9 mouse cellular contexts compared by ENCODE assay signal in genomic region chr6:18170311-18170922, GRCm38 (mm10). TPM values are rescaled to one million over a fixed set of nuclear protein-coding genes. Genes with fewer than 3 reads are reported as not detected.
DNase-seq lines count a peak whose midpoint lies in the region; ATAC-seq and TF ChIP-seq lines count a peak whose summit lies in the region.
"Had no signal": no experiment of that assay in that cellular context is flagged by ENCODE, and none has a peak within 500 bp of the region (broad histone marks: within the 10 kb centered on the region; RNA-seq: fewer than 3 reads in every experiment).

TSS of gene Cftr (plus strand) at chr6:18170687.

- H3K9ac ChIP-seq in forebrain, embryonic 12.5 days = peak within 1 kb of the TSS; percentile 51
- H3K9ac ChIP-seq in kidney, postnatal 0 days (ENCODE audit: low read depth, low read length) = peak within 1 kb of the TSS; percentile 59
- H3K9ac ChIP-seq in stomach, embryonic 14.5 days (replicated peaks; ENCODE audit: low read depth, low read length) = peak within 1 kb of the TSS; percentile 38

- peak within 1 kb of the TSS; percentile 66 for H3K4me3 ChIP-seq in E14TG2a.4 (replicated peaks; ENCODE audit: low read length)
- H3K4me3 ChIP-seq in forebrain, embryonic 12.5 days (replicated peaks) = peak within 1 kb of the TSS; percentile 50
- H3K4me3 ChIP-seq in kidney, postnatal 0 days (replicated peaks; ENCODE audit: low read depth, low read length) = peak within 1 kb of the TSS; percentile 50
- H3K4me3 ChIP-seq in stomach, embryonic 14.5 days (ENCODE audit: low read depth, low read length) = peak within 1 kb of the TSS; percentile 45
- H3K4me3 ChIP-seq: erythroblast, embryonic 14.5 days had no signal

- DNase-seq in adrenal gland, postnatal 14 days = peak; percentile 7
- DNase-seq in adrenal gland, adult 18-20 months (ENCODE audit: low spot score in 2 of 2) = no peak
- DNase-seq in kidney, postnatal 0 days (ENCODE audit: low spot score) = peak; percentile 29
- DNase-seq in lung, postnatal 10 days = peak; percentile 19
- no peak for DNase-seq in cerebellum, adult 9-10 months

- H3K36me3 ChIP-seq in E14TG2a.4 (ENCODE audit: insufficient read depth, low read length) = no peaks in the 10 kb centered on the region
- no peaks in the 10 kb centered on the region for H3K36me3 ChIP-seq in forebrain, embryonic 12.5 days (replicated peaks)
- no peaks in the 10 kb centered on the region for H3K36me3 ChIP-seq in kidney, postnatal 0 days (ENCODE audit: insufficient read depth, low read length)
- H3K36me3 ChIP-seq in stomach, embryonic 14.5 days (ENCODE audit: control insufficient read depth, insufficient read depth, low read length) = no peaks in the 10 kb centered on the region

- 2% methylated on average over 45 of the region's 45 CpGs for WGBS in forebrain, embryonic 12.5 days
- 1% methylated on average over 43 of the region's 45 CpGs for WGBS in kidney, postnatal 0 days
- WGBS in stomach, embryonic 14.5 days = 1% methylated on average over 38 of the region's 45 CpGs

- no peak for TF ChIP-seq CTCF in E14TG2a.4 (conservative IDR thresholded peaks at IDR 0.05; ENCODE audit: low read length)
- TF ChIP-seq CTCF in kidney, postnatal 0 days (IDR thresholded peaks at IDR 0.05; ENCODE audit: low read depth) = no peak

- peaks cover 18% of the 10 kb centered on the region for H3K27me3 ChIP-seq in E14TG2a.4 (ENCODE audit: insufficient read depth, low read length)
- peaks cover 22% of the 10 kb centered on the region for H3K27me3 ChIP-seq in forebrain, embryonic 12.5 days
- H3K27me3 ChIP-seq in kidney, postnatal 0 days (ENCODE audit: insufficient read depth, low read length) = no peaks in the 10 kb centered on the region
- H3K27me3 ChIP-seq in stomach, embryonic 14.5 days (ENCODE audit: control insufficient read depth, insufficient read depth, low read length) = no peaks in the 10 kb centered on the region

- H3K9me3 ChIP-seq in E14TG2a.4 (ENCODE audit: low read length) = no peaks in the 10 kb centered on the region
- H3K9me3 ChIP-seq in forebrain, embryonic 12.5 days = no peaks in the 10 kb centered on the region
- H3K9me3 ChIP-seq in kidney, postnatal 0 days (replicated peaks; ENCODE audit: low read length) = no peaks in the 10 kb centered on the region
- H3K9me3 ChIP-seq in stomach, embryonic 14.5 days (ENCODE audit: control insufficient read depth, low read depth, low read length) = no peaks in the 10 kb centered on the region

- H3K4me1 ChIP-seq in E14TG2a.4 (replicated peaks; ENCODE audit: low read depth, low read length) = 0 out of 2 replicates have a peak, but pooled peaks cover 2% of the 10 kb centered on the region
- H3K4me1 ChIP-seq in forebrain, embryonic 12.5 days = peaks cover 3% of the 10 kb centered on the region; the same call in 1 of the 2 replicates
- 0 out of 2 replicates have a peak, but pooled peaks cover 3% of the 10 kb centered on the region for H3K4me1 ChIP-seq in kidney, postnatal 0 days (replicated peaks; ENCODE audit: insufficient read depth, low read length)
- no peaks in the 10 kb centered on the region for H3K4me1 ChIP-seq in stomach, embryonic 14.5 days (ENCODE audit: control insufficient read depth, insufficient read depth, low read length)

- ATAC-seq in forebrain, embryonic 12.5 days (ENCODE audit: low FRiP score) = peak; percentile 89
- ATAC-seq in kidney, postnatal 0 days (replicated peaks; ENCODE audit: low FRiP score, low read depth) = peak; percentile 82
- ATAC-seq in stomach, embryonic 14.5 days (ENCODE audit: insufficient number of reproducible peaks, insufficient read depth, low FRiP score, low read depth) = peak; percentile 77

- no peak within 1 kb of the TSS for H3K27ac ChIP-seq in forebrain, embryonic 12.5 days
- no peak within 1 kb of the TSS for H3K27ac ChIP-seq in kidney, postnatal 0 days
- H3K27ac ChIP-seq in stomach, embryonic 14.5 days (ENCODE audit: low read length) = no peak within 1 kb of the TSS

- peak within 1 kb of the TSS; percentile 88 for H3K4me2 ChIP-seq in forebrain, embryonic 12.5 days
- H3K4me2 ChIP-seq in kidney, postnatal 0 days (ENCODE audit: low read length) = peak within 1 kb of the TSS; percentile 84
- peak within 1 kb of the TSS; percentile 83 for H3K4me2 ChIP-seq in stomach, embryonic 14.5 days (replicated peaks; ENCODE audit: low read depth, low read length)

RNA-seq across cellular contexts. Expression of gene Cftr, which starts in this region (rescaled TPM):
- 0.15 and 0.23 TPM in 2 replicates for total RNA-seq in adrenal gland, postnatal 14 days (2021)
- under 1 TPM; 0.13 to 0.26 TPM for total RNA-seq in adrenal gland, adult 18-20 months (2021)
- 0.18 and 0.24 TPM in 2 replicates for polyA plus RNA-seq in forebrain, embryonic 12.5 days (2016; fragmentation: Nextera tagmentation; extraction: Ambion mirVana)
- polyA plus RNA-seq in kidney, postnatal 0 days (2015; fragmentation: Nextera tagmentation; extraction: Ambion mirVana) = 3.3 and 3.7 TPM in 2 replicates
- polyA plus RNA-seq in stomach, embryonic 14.5 days (2014; fragmentation: Nextera tagmentation; extraction: Ambion mirVana) = 4.7 and 4.8 TPM in 2 replicates
- polyA plus RNA-seq: erythroblast, embryonic 14.5 days had no signal

Comparison
In these comparisons a context has a peak if more than half of its experiments do, and no peak if none do; other contexts are left out.
1. Peak in DNase-seq in adrenal gland, postnatal 14 days; RNA of the gene not detected or under 1 TPM.
2. Peak in ATAC-seq, H3K4me3 ChIP-seq, H3K9ac ChIP-seq and H3K4me2 ChIP-seq in forebrain, embryonic 12.5 days; RNA of the gene not detected or under 1 TPM.
3. DNase-seq: peak in kidney, postnatal 0 days (single experiment) and lung, postnatal 10 days (single experiment); none in adrenal gland, adult 18-20 months (0 of 2) and cerebellum, adult 9-10 months (single experiment).
4. Peak in every context shown above with its lines, with median percentiles within 50 percentile points of each other: H3K4me3 ChIP-seq, ATAC-seq, H3K4me2 ChIP-seq and H3K9ac ChIP-seq.